Mouse (Mus musculus) testis, postnatal 10 days (tissue): Measurements from ENCODE around the gene Prkag2.

Source experiments
- DNase-seq: peaks from one replicate; pipeline ENCODE4 v3.0.0; 2021; ENCODE audit warnings: low spot score

The Prkag2 gene

GRCm38 (mm10) chr5:24995576-24996100, 104.8 kb downstream of the Prkag2 start:
- DNase-seq, result no peak

GRCm38 (mm10) chr5:24993190-24993589, 107.3 kb downstream of the Prkag2 start:
- no peak for DNase-seq

GRCm38 (mm10) chr5:24991575-24991974, 108.9 kb downstream of the Prkag2 start:
- DNase-seq, result no peak

GRCm38 (mm10) chr5:24990460-24990859, 110.0 kb downstream of the Prkag2 start:
- DNase-seq, result no peak

GRCm38 (mm10) chr5:24989683-24990082, 110.8 kb downstream of the Prkag2 start:
- no peak for DNase-seq

GRCm38 (mm10) chr5:24986956-24987355, 113.5 kb downstream of the Prkag2 start:
- no peak for DNase-seq

GRCm38 (mm10) chr5:24986204-24986940, 114.1 kb downstream of the Prkag2 start:
- no peak for DNase-seq

GRCm38 (mm10) chr5:24985434-24986176, 114.8 kb downstream of the Prkag2 start:
- DNase-seq, result no peak

GRCm38 (mm10) chr5:24984157-24984556, 116.3 kb downstream of the Prkag2 start:
- no peak for DNase-seq

- peak; percentile 74 for DNase-seq
These were observed 116.9 kb downstream of the Prkag2 start for GRCm38 (mm10) chr5:24983539-24983938.

- DNase-seq, result no peak
These were observed 118.2 kb downstream of the Prkag2 start for GRCm38 (mm10) chr5:24982258-24982657.

- DNase-seq, result no peak
These were observed 118.7 kb downstream of the Prkag2 start for GRCm38 (mm10) chr5:24981765-24982164.

GRCm38 (mm10) chr5:24979968-24980345, 120.5 kb downstream of the Prkag2 start:
- no peak for DNase-seq

- DNase-seq, result no peak
These were observed 121.0 kb downstream of the Prkag2 start for GRCm38 (mm10) chr5:24979312-24979967.

- DNase-seq, result no peak
These were observed 123.5 kb downstream of the Prkag2 start for GRCm38 (mm10) chr5:24976907-24977306.

GRCm38 (mm10) chr5:24976236-24976635, 124.2 kb downstream of the Prkag2 start:
- peak; percentile 79 for DNase-seq

GRCm38 (mm10) chr5:24975100-24975499, 125.3 kb downstream of the Prkag2 start:
- DNase-seq, result no peak

GRCm38 (mm10) chr5:24973672-24974225, 126.7 kb downstream of the Prkag2 start:
- DNase-seq, result no peak

GRCm38 (mm10) chr5:24973228-24973627, 127.2 kb downstream of the Prkag2 start:
- no peak for DNase-seq

GRCm38 (mm10) chr5:24970552-24971275, 129.7 kb downstream of the Prkag2 start:
- no peak for DNase-seq

GRCm38 (mm10) chr5:24969241-24969880, 131.1 kb downstream of the Prkag2 start:
- no peak for DNase-seq
